Mouse (Mus musculus) hindbrain, embryonic 16.5 days (tissue): Measurements from ENCODE around the gene B2m. TPM values are rescaled to one million over a fixed set of nuclear protein-coding genes. Genes with fewer than 3 reads are reported as not detected.

Experiments used
- ATAC-seq: fragments of 200-750 bp; cut with Nextera tagmentation; 2 replicates; pipeline ENCODE4 v1.8.0; 2017; ENCODE audit warnings: moderate TSS enrichment, moderate library complexity
- H3K27ac ChIP-seq: fragments of 300-500 bp; sonication (generic); 2 replicates; pipeline ENCODE4 v1.5.1; 2014; ENCODE audit warnings: low read depth, mild to moderate bottlenecking, control low read depth, low read length, moderate library complexity
- H3K27me3 ChIP-seq: fragments of 300-500 bp; sonication (generic); replicated peaks from 2 replicates; pipeline ENCODE4 v1.6.1; 2014; ENCODE audit warnings: low read length; ENCODE audit not compliant: control insufficient read depth, insufficient read depth
- H3K36me3 ChIP-seq: fragments of 300-500 bp; sonication (generic); 2 replicates; pipeline ENCODE4 v1.6.1; 2014; ENCODE audit warnings: mild to moderate bottlenecking, low read length, moderate library complexity, mixed read lengths; ENCODE audit not compliant: control insufficient read depth, insufficient read depth
- H3K4me1 ChIP-seq: fragments of 300-500 bp; sonication (generic); 2 replicates; pipeline ENCODE4 v1.6.1; 2014; ENCODE audit warnings: low read depth, low read length; ENCODE audit not compliant: control insufficient read depth, insufficient read depth
- H3K4me2 ChIP-seq: fragments of 300-500 bp; sonication (generic); 2 replicates; pipeline ENCODE4 v1.6.1; 2014; ENCODE audit warnings: mild to moderate bottlenecking, low read length, control low read depth, moderate library complexity
- H3K4me3 ChIP-seq: fragments of 300-500 bp; sonication (generic); 2 replicates; pipeline ENCODE4 v1.5.1; 2014; ENCODE audit warnings: mild to moderate bottlenecking, low read length, control low read depth, moderate library complexity
- H3K9ac ChIP-seq: fragments of 300-500 bp; sonication (generic); 2 replicates; pipeline ENCODE4 v1.6.1; 2014; ENCODE audit warnings: low read depth, mild to moderate bottlenecking, control low read depth, low read length, moderate library complexity
- H3K9me3 ChIP-seq: fragments of 300-500 bp; sonication (generic); 2 replicates; pipeline ENCODE4 v1.6.1; 2014; ENCODE audit warnings: mild to moderate bottlenecking, low read length, moderate library complexity; ENCODE audit not compliant: control insufficient read depth
- WGBS: fragments of 180-500 bp; shearing (Covaris S2); extraction: QIAGEN DNeasy Blood & Tissue Kit; methylation state at CpG from one replicate; pipeline ENCODE4 v1.1.7; 2014; 5-methylcytosine and 5-hydroxymethylcytosine counted together
- polyA plus RNA-seq: library from polyadenylated mRNA; unstranded; fragments of >200 nt; fragmentation: Nextera tagmentation; extraction: Ambion mirVana; gene quantifications from 2 replicates; pipeline ENCODE4 v1.2.1, GENCODE M21; 2015

Gene B2m
- polyA plus RNA-seq, 1 experiment from 2014 or later: 120 TPM

- Histone ChIP-seq H3K4me1 (no peaks in the 10 kb centered on the region), H3K27me3 (no peaks in the 10 kb centered on the region), H3K4me2 (no peak overlapping the region), H3K9ac (no peak overlapping the region), H3K36me3 (no peaks in the 10 kb centered on the region), H3K27ac (no peak overlapping the region), H3K4me3 (no peak overlapping the region), H3K9me3 (no peaks in the 10 kb centered on the region)
- 88% methylated on average over 6 of the region's 6 CpGs for WGBS
- no peak for ATAC-seq
Observed at GRCm38 (mm10) chr2:122171292-122171691, 23.8 kb downstream of the B2m start.

- Histone ChIP-seq H3K4me3 (no peak overlapping the region), H3K4me2 (no peak overlapping the region), H3K27ac (no peak overlapping the region), H3K4me1 (no peaks in the 10 kb centered on the region), H3K9ac (no peak overlapping the region), H3K27me3 (no peaks in the 10 kb centered on the region), H3K36me3 (no peaks in the 10 kb centered on the region), H3K9me3 (no peaks in the 10 kb centered on the region)
- WGBS: 96% methylated on average over 2 of the region's 2 CpGs
- no peak for ATAC-seq
Observed at GRCm38 (mm10) chr2:122172188-122172587, 24.7 kb downstream of the B2m start.

GRCm38 (mm10) chr2:122180051-122180822, 32.8 kb downstream of the B2m start:
- H3K4me1 ChIP-seq: no peaks in the 10 kb centered on the region

GRCm38 (mm10) chr2:122185086-122185485, 37.6 kb downstream of the B2m start:
- H3K9ac ChIP-seq: no peak overlapping the region
- no peaks in the 10 kb centered on the region for H3K27me3 ChIP-seq
- no peaks in the 10 kb centered on the region for H3K36me3 ChIP-seq
- 87% methylated on average over 4 of the region's 4 CpGs for WGBS
- ATAC-seq: no peak
- no peak overlapping the region for H3K4me2 ChIP-seq
- no peaks in the 10 kb centered on the region for H3K9me3 ChIP-seq
- no peak overlapping the region for H3K4me3 ChIP-seq
- H3K27ac ChIP-seq: no peak overlapping the region
- no peaks in the 10 kb centered on the region for H3K4me1 ChIP-seq

More at GRCm38 (mm10) chr2:122180051-122180822, 32.8 kb downstream of the B2m start:
- H3K36me3 ChIP-seq: no peaks in the 10 kb centered on the region
- no peaks in the 10 kb centered on the region for H3K27me3 ChIP-seq
- no peak overlapping the region for H3K4me2 ChIP-seq
- no peak for ATAC-seq
- WGBS: 74% methylated on average over 8 of the region's 8 CpGs
- H3K9ac ChIP-seq: no peak overlapping the region
- H3K9me3 ChIP-seq: no peaks in the 10 kb centered on the region
- H3K27ac ChIP-seq: no peak overlapping the region
- no peak overlapping the region for H3K4me3 ChIP-seq

GRCm38 (mm10) chr2:122186106-122186505, 38.6 kb downstream of the B2m start, which contains the start of the genes Patl2 and Terb2:
Patl2 (minus strand) TSS chr2:122186189.
Terb2 (plus strand) TSS chr2:122186272.
- H3K9ac ChIP-seq: no peak within 1 kb of the TSS

GRCm38 (mm10) chr2:122186751-122187150, 39.3 kb downstream of the B2m start:
- H3K36me3 ChIP-seq: no peaks in the 10 kb centered on the region
- no peak overlapping the region for H3K9ac ChIP-seq
- 97% methylated on average over 3 of the region's 3 CpGs for whole genome bisulfite sequencing
- no peak overlapping the region for H3K4me2 ChIP-seq
- no peak for ATAC-seq
- no peak overlapping the region for H3K27ac ChIP-seq
- no peaks in the 10 kb centered on the region for H3K27me3 ChIP-seq
- no peaks in the 10 kb centered on the region for H3K4me1 ChIP-seq
- no peaks in the 10 kb centered on the region for H3K9me3 ChIP-seq
- no peak overlapping the region for H3K4me3 ChIP-seq

More at GRCm38 (mm10) chr2:122186106-122186505, 38.6 kb downstream of the B2m start, which contains the start of the genes Patl2 and Terb2:
- Histone ChIP-seq H3K4me3 (no peak within 1 kb of the TSS), H3K4me1 (no peaks in the 10 kb centered on the region), H3K27me3 (no peaks in the 10 kb centered on the region), H3K4me2 (no peak within 1 kb of the TSS), H3K9me3 (no peaks in the 10 kb centered on the region), H3K27ac (no peak within 1 kb of the TSS), H3K36me3 (no peaks in the 10 kb centered on the region)
- WGBS: 83% methylated on average over 17 of the region's 17 CpGs
- no peak for ATAC-seq

GRCm38 (mm10) chr2:122191849-122192248, 44.4 kb downstream of the B2m start:
- no peak overlapping the region for H3K4me2 ChIP-seq
- 83% methylated on average over 3 of the region's 3 CpGs for WGBS
- no peak for ATAC-seq
- no peaks in the 10 kb centered on the region for H3K9me3 ChIP-seq
- no peak overlapping the region for H3K27ac ChIP-seq
- no peak overlapping the region for H3K9ac ChIP-seq
- no peaks in the 10 kb centered on the region for H3K27me3 ChIP-seq
- no peaks in the 10 kb centered on the region for H3K36me3 ChIP-seq
- no peak overlapping the region for H3K4me3 ChIP-seq
- H3K4me1 ChIP-seq: no peaks in the 10 kb centered on the region

- ATAC-seq: peak; percentile 93
- Histone ChIP-seq H3K4me1 (no peaks in the 10 kb centered on the region), H3K36me3 (no peaks in the 10 kb centered on the region), H3K9me3 (no peaks in the 10 kb centered on the region), H3K27me3 (no peaks in the 10 kb centered on the region), H3K4me3 (no peak overlapping the region), H3K27ac (no peak overlapping the region), H3K4me2 (no peak overlapping the region), H3K9ac (no peak overlapping the region)
- 45% methylated on average over 1 of the region's 1 CpGs for WGBS
Observed at GRCm38 (mm10) chr2:122194509-122194929, 47.0 kb downstream of the B2m start.

GRCm38 (mm10) chr2:122201501-122201900, 54.0 kb downstream of the B2m start:
- no peak for ATAC-seq
- H3K4me1 ChIP-seq: no peaks in the 10 kb centered on the region

More at GRCm38 (mm10) chr2:122201501-122201900, 54.0 kb downstream of the B2m start:
- Histone ChIP-seq H3K9ac (no peak overlapping the region), H3K27ac (no peak overlapping the region), H3K27me3 (no peaks in the 10 kb centered on the region), H3K9me3 (no peaks in the 10 kb centered on the region), H3K36me3 (no peaks in the 10 kb centered on the region), H3K4me3 (no peak overlapping the region), H3K4me2 (no peak overlapping the region)
- 87% methylated on average over 1 of the region's 1 CpGs for WGBS
